Mouse (Mus musculus) ES-Bruce4 (cell line): Measurements from ENCODE around the gene Iqschfp.

Experiments
- CTCF ChIP-seq: IDR thresholded peaks from one replicate; pipeline ENCODE4 v1.8.1; 2011; ENCODE audit warnings: low read depth, low read length
- EP300 ChIP-seq: IDR thresholded peaks from 2 replicates; pipeline ENCODE4 v1.6.1; 2011; ENCODE audit warnings: low read depth, low read length; ENCODE audit not compliant: insufficient read depth
- POLR2A ChIP-seq: IDR thresholded peaks from one replicate; pipeline ENCODE4 v1.8.1; 2011; ENCODE audit warnings: low read length; ENCODE audit not compliant: insufficient read depth

GRCm38 (mm10) chr3:68495736-68496242, 603.8 kb downstream of the Iqschfp start:
- TF ChIP-seq CTCF (no peak), POLR2A (no peak), EP300 (no peak)
